Mouse (Mus musculus) left cerebral cortex, postnatal 4 days (tissue): Measurements from ENCODE around the gene Vrk1. TPM values are rescaled to one million over a fixed set of nuclear protein-coding genes. Genes with fewer than 3 reads are reported as not detected.

Experiments used
- DNase-seq: peaks from one replicate; pipeline ENCODE4 v3.0.0-alpha.2; 2022
- intact Hi-C: fragments of 180-260 bp; cut with DNase I; formaldehyde crosslinking; loops from one replicate; pipeline ENCODE4 v1.15.1; 2025
- total RNA-seq, 2 experiments: library from RNA; stranded (reverse); gene quantifications; 2 replicates each; pipeline ENCODE4 v1.2.3; 2021

Gene Vrk1
- total RNA-seq, 2 experiments from 2014 or later = 22.7 to 24.9 TPM

- DNase-seq = no peak
- intact Hi-C loops = no loop called here
Measured at GRCm38 (mm10) chr12:105997028-105997786, 12.8 kb upstream of the Vrk1 start.

GRCm38 (mm10) chr12:106001775-106002174, 8.3 kb upstream of the Vrk1 start:
- intact Hi-C loops = no loop called here
- DNase-seq = no peak

GRCm38 (mm10) chr12:106004719-106005118, 5.3 kb upstream of the Vrk1 start:
- intact Hi-C loops = no loop called here
- DNase-seq = no peak

GRCm38 (mm10) chr12:106006218-106006617, 3.8 kb upstream of the Vrk1 start:
- intact Hi-C loops = no loop called here
- DNase-seq = no peak

GRCm38 (mm10) chr12:106008348-106009050, 1.5 kb upstream of the Vrk1 start:
- DNase-seq = no peak
- intact Hi-C loops = no loop called here

- no peak for DNase-seq
- intact Hi-C loops = no loop called here
Measured at GRCm38 (mm10) chr12:106009122-106009870, 732 bp upstream of the Vrk1 start.

GRCm38 (mm10) chr12:106012161-106012560, 2.1 kb downstream of the Vrk1 start:
- no peak for DNase-seq
- intact Hi-C loops = no loop called here

- no peak for DNase-seq
- intact Hi-C loops = no loop called here
Measured at GRCm38 (mm10) chr12:106016265-106017012, 6.4 kb downstream of the Vrk1 start.

GRCm38 (mm10) chr12:106020063-106020462, 10.0 kb downstream of the Vrk1 start:
- peak; percentile 91 for DNase-seq
- intact Hi-C loops = no loop called here

- no peak for DNase-seq
- intact Hi-C loops = no loop called here
Measured at GRCm38 (mm10) chr12:106023652-106024051, 13.6 kb downstream of the Vrk1 start.

GRCm38 (mm10) chr12:106025416-106025815, 15.4 kb downstream of the Vrk1 start:
- no peak for DNase-seq
- intact Hi-C loops = no loop called here

- intact Hi-C loops = no loop called here
Measured at GRCm38 (mm10) chr12:106026385-106027134, 16.5 kb downstream of the Vrk1 start.

GRCm38 (mm10) chr12:106027372-106027771, 17.3 kb downstream of the Vrk1 start:
- no peak for DNase-seq
- intact Hi-C loops = no loop called here

More at GRCm38 (mm10) chr12:106026385-106027134, 16.5 kb downstream of the Vrk1 start:
- DNase-seq = no peak

- intact Hi-C loops = no loop called here
- no peak for DNase-seq
Measured at GRCm38 (mm10) chr12:106029582-106029981, 19.6 kb downstream of the Vrk1 start.

- intact Hi-C loops = no loop called here
- DNase-seq = no peak
Measured at GRCm38 (mm10) chr12:106030146-106030745, 20.2 kb downstream of the Vrk1 start.

GRCm38 (mm10) chr12:106030796-106031195, 20.8 kb downstream of the Vrk1 start:
- intact Hi-C loops = no loop called here
- DNase-seq = no peak

- intact Hi-C loops = no loop called here
- no peak for DNase-seq
Measured at GRCm38 (mm10) chr12:106031916-106032315, 21.9 kb downstream of the Vrk1 start.

GRCm38 (mm10) chr12:106032361-106032760, 22.3 kb downstream of the Vrk1 start:
- no peak for DNase-seq
- intact Hi-C loops = no loop called here

GRCm38 (mm10) chr12:106034267-106034666, 24.2 kb downstream of the Vrk1 start:
- intact Hi-C loops = no loop called here
- no peak for DNase-seq

GRCm38 (mm10) chr12:106034761-106035160, 24.7 kb downstream of the Vrk1 start:
- no peak for DNase-seq
- intact Hi-C loops = no loop called here
